Mouse (Mus musculus) MEL-GATA-1-ER (cell line): Measurements from ENCODE around the gene Cyp2j5.
"Not testable (repeated sequence)": the region's sequence is repeated elsewhere in the genome, so short reads cannot be mapped to it uniquely, and the experiment has no call there.

Source experiments
- DNase-seq: peaks from one replicate; pipeline ENCODE4 v3.0.0-alpha.2; 2012; ENCODE audit warnings: low read depth; ENCODE audit errors: extremely low read depth

The Cyp2j5 gene

GRCm38 (mm10) chr4:96663991-96664390, at the start of gene Cyp2j5:
Gene Cyp2j5 (minus strand): TSS chr4:96664154.
- no peak for DNase-seq

GRCm38 (mm10) chr4:96705281-96705951, 41.5 kb upstream of the Cyp2j5 start:
- DNase-seq: no peak

DNA sequence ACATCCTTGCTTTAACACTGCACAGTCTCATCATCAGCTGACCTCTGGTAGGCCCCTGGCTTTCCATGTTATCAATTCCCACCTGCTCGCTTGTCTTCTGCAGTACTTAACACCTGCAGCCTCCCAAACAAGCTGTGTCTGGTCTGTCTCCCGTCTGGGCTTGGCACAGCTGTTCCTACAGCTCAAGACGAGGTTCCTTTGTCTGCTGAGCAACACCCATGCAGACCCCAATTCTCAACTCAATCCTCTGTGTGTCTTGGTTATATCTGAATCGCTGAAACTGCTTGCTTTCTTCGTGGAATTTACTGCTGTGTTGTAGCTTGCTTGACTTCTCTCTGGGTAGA, 34.2 kb upstream of the Cyp2j5 start:
- DNase-seq: no peak

- DNase-seq: no peak
Observed at GRCm38 (mm10) chr4:96697511-96698217, 33.7 kb upstream of the Cyp2j5 start.

DNA sequence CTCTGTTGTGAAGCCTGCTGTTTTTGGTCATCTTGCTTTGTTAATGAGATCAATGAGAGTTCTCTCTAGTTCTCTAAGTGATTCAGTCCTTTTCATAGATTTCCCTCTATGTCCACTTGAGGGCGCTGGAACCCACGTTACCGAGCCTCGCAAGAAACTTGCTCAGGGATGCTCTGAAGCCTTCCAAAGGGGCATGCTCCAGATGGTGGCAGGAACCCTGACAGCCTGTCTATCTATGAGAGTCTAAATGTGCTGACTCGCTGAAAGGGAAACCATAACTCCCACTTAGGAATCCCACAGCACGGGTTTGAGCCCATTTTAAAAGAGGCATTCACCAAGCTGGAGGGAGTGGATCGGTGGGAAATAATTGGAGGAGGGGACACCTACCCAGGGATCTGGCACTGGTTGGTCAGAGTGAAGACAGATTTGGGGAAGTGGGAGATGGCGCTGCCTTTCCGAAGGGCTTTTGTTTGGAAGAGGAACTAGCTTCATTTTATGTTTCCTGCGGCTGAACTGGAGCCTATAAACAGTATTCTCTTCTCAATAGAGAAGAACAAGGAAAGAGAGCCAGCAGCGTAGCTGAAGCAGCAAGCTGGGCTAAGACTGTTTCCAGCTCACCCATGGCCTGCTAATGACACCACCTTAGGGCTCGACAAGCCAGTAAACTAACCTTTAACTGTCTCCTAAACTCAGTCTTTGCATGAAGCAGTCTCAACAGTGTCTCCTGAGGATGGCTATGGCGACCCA, 32.8 kb upstream of the Cyp2j5 start:
- DNase-seq: no peak

DNA sequence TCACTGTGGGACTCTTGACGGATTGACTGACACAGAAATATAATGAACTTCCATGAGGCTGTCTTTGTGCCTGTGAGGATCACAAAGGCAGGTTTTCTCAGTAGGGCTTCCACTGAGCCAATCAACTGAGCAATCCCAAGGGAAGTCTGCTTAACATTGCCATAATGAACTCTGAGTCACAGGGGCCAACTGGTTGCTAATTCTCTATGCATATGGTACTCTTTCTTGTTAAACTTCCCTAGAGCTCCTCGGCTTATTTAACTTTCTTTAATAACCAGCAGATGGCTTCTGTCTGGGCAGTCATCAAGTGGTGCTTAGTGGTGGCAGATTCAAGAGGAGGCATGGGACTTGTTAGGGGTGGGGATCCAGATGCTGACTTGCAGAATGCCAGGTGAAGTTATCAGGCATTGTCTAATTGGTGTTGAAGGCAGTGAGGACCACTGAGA, 23.4 kb upstream of the Cyp2j5 start:
- no peak for DNase-seq

DNA sequence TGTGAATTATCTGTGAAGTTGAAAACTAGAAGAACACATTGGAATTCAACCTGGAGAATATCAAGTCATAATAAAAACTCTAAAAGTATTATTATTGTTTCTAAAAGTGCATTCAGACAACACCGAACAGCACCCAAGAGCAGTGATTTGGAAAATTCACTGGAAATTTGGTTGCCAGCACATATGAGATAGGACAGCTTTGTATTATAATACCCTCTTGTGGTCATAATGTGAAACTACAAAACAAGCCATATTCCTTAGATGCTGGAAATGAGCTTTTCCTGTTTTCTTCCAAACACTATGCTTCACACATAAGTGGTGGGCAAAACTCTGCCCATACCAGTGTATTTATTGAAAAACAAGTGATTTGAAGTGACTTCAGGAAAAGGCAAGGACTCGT, 19.5 kb upstream of the Cyp2j5 start:
- no peak for DNase-seq

- DNase-seq: no peak
Observed at GRCm38 (mm10) chr4:96680966-96681365, 17.0 kb upstream of the Cyp2j5 start.

- no peak for DNase-seq
Observed at GRCm38 (mm10) chr4:96680233-96680632, 16.3 kb upstream of the Cyp2j5 start.

DNA sequence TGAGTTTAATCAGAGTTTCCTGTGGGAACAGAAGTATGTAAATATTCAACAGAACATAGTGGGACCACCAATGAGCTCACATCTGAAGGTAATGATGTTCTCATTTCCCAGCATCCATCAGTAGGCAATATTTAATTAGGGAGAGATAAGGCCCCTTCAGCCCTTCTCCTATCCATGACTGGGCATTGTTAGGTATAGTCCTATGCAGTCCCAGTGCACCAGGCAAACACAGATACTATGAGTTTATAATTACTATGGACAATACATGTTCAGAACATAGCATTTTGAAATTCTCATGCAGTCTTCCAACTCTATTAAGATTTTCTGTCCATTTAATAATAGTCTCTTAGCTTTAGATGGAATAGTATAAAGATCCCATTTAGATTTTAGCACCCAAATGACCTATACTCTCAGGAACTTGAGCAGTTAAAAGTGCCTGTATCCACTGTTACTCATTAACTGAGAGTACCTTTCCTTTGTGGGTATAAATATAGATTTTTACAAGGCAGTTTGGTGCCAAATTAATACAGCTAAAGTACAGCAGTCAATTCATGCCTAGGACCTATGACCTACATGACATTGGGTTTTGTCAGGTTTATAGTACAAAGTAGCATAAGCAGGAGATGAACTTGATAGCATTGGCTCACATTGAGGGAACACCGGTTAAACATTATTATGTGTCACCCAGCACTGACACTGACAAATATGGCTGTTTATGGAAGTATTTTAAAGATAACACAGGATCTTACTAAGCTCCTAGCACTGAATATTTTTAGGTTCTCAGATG, 907 bp upstream of the Cyp2j5 start:
- DNase-seq: no peak

- no peak for DNase-seq
Observed at GRCm38 (mm10) chr4:96635455-96635854, 28.5 kb downstream of the Cyp2j5 start.

DNA sequence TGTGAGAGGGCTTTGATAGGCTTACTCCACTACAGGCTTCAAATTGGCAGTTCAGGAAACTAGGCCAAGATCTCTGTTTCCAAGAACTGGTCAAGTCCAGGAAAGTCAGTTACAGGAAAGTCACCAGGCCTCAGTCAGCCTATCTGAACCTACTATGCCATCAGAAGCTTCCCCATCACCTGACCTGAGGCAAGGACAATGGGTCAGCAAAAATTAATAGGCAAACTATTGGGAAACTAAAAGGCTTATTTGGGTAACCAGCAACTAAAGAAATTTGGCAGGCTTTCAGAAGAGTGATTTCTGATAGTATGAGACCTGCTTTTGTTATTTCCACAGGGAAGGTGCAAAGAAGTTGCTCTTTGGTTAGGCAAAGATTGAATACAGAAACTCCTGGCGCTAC, 41.5 kb downstream of the Cyp2j5 start:
- no peak for DNase-seq

DNA sequence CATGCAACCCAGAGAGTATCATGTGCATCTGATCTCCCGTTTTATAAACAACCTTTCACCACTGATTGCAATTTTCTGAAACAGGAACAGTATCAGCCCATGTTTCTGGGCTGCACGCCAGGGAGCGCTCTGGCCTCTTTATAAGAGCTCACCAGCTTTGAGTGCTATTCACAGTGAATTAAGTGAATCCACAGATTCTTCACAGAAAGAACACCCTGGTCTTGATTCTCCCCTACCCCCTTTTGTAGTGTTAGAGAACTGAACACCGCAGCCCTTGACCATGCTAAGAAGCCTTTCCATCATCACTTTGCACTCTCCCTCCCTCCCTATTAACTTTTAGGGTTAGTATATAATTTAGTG, 72.2 kb downstream of the Cyp2j5 start:
- no peak for DNase-seq

DNA sequence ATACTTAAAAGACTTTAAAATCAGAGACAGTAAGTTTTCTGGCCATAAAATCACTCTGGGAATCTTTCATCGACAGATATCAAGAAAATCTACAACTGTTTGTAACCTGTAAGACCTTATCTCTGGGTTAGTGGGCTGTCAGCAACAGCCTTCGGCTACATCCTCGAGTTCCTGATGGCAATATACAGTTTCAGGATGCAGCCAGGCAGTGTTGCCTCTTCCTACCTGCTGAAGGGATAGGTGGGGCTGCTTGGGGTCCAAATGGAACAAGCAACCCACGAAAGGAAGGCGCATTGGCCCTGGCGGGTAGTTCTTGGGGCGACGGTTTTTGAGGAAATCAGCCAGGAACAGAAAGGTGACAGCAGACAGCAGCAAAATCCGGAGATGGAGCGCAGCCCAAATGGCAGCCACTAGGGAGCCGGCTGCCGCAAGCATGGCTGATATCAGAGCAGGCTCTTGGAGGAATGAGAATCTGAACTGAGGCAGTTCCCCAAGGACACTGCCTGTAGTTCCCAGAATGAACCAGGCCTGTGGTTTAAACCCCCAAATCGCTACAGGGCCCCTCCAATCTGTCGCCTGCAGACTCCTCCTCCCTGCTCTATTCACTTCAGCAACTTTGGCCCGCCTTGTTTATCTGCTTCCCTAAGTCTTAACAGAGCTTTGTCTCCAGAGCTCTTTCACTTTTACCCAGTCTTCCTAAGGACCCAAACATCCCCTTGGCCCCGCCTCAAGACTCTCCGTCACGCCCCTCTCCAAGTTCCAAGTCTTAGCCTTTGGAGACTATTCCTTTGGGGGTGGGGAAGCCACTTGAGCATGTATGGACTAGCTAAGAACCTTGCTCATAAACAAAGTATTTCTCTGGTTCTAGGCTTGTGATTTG, 72.8 kb downstream of the Cyp2j5 start, which contains the start of gene Cyp2j9:
Cyp2j9 (minus strand) TSS at position 668 of the 880 bp plus-strand sequence.
- DNase-seq: no peak

DNA sequence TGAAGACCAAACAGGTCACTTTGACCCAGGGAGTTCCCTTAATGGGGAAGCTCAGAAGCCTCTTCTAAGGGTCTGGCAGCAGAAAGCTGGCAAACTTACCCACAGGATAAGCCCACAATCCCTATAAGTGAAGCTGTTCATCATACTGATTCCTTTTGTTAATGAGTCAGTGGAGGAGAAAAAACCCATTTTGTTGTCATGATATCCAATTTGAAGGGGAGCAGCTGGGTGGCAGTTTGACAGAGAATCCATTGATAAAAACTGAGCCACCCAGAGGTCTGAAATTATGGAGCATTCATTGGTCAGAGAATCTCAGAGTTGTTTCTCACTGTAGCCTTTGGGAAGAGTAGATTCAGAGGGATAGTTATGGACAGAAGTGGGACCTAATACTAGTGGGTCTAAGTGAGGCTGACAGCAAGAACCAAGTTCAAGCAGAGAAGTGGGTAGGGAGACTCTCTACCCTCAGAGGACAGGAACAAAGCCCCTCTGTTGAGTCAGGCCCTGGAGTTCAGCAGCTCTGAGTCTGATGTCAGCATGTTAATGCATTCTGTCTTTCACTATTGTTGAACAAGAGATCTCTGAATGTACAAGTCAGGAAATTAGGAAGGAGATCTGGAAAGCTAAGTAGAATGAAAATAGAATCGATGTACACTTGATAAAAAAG, 82.4 kb downstream of the Cyp2j5 start:
- no peak for DNase-seq

GRCm38 (mm10) chr4:96580351-96580750, 83.6 kb downstream of the Cyp2j5 start:
- not testable (repeated sequence) for DNase-seq
